Mouse (Mus musculus) intestine, embryonic 14.5 days (tissue): ENCODE data around the gene Kat14. TPM values are rescaled to one million over a fixed set of nuclear protein-coding genes. Genes with fewer than 3 reads are reported as not detected.
"Not testable (repeated sequence)": the region's sequence is repeated elsewhere in the genome, so short reads cannot be mapped to it uniquely, and the experiment has no call there.

Experiments used
- ATAC-seq: fragments of 200-750 bp; cut with Nextera tagmentation; replicated peaks from 2 replicates; pipeline ENCODE4 v1.8.0; 2017; ENCODE audit warnings: low read depth, moderate number of reproducible peaks, moderate TSS enrichment, moderate library complexity; ENCODE audit not compliant: low FRiP score, low TSS enrichment
- DNase-seq: peaks from one replicate; pipeline ENCODE4 v3.0.0-alpha.2; 2018; ENCODE audit warnings: low spot score
- H3K27ac ChIP-seq: fragments of 300-500 bp; sonication (generic); 2 replicates; pipeline ENCODE4 v1.5.1; 2014; ENCODE audit warnings: low read depth, mild to moderate bottlenecking, control low read depth
- H3K27me3 ChIP-seq: fragments of 300-500 bp; sonication (generic); replicated peaks from 2 replicates; pipeline ENCODE4 v1.6.1; 2014; ENCODE audit warnings: low read length, control low read depth; ENCODE audit not compliant: control insufficient read depth, insufficient read depth
- H3K36me3 ChIP-seq: fragments of 300-500 bp; sonication (generic); 2 replicates; pipeline ENCODE4 v1.6.1; 2014; ENCODE audit warnings: low read length, control low read depth; ENCODE audit not compliant: control insufficient read depth, insufficient read depth
- H3K4me1 ChIP-seq: fragments of 300-500 bp; sonication (generic); replicated peaks from 2 replicates; pipeline ENCODE4 v1.6.1; 2014; ENCODE audit warnings: low read length, control low read depth, mixed read lengths; ENCODE audit not compliant: control insufficient read depth, insufficient read depth
- H3K4me2 ChIP-seq: fragments of 300-500 bp; sonication (generic); 2 replicates; pipeline ENCODE4 v1.6.1; 2014; ENCODE audit warnings: low read length
- H3K4me3 ChIP-seq: fragments of 300-500 bp; sonication (generic); 2 replicates; pipeline ENCODE4 v1.5.1; 2014; ENCODE audit warnings: low read depth, low read length, control low read depth, mixed read lengths
- H3K9ac ChIP-seq: fragments of 300-500 bp; sonication (generic); 2 replicates; pipeline ENCODE4 v1.6.1; 2014; ENCODE audit warnings: mild to moderate bottlenecking, low read length
- H3K9me3 ChIP-seq: fragments of 300-500 bp; sonication (generic); 2 replicates; pipeline ENCODE4 v1.6.1; 2016; ENCODE audit warnings: low read length, control low read depth; ENCODE audit not compliant: control insufficient read depth
- WGBS: fragments of 180-500 bp; shearing (Covaris S2); extraction: QIAGEN DNeasy Blood & Tissue Kit; methylation state at CpG from one replicate; pipeline ENCODE4 v1.1.7; 2014; 5-methylcytosine and 5-hydroxymethylcytosine counted together
- polyA plus RNA-seq: library from polyadenylated mRNA; unstranded; fragments of >200 nt; fragmentation: Nextera tagmentation; extraction: Ambion mirVana; gene quantifications from 2 replicates; pipeline ENCODE4 v1.2.1, GENCODE M21; 2014

Gene Kat14
- polyA plus RNA-seq, 1 experiment from 2014 or later: 43.9 TPM

DNA sequence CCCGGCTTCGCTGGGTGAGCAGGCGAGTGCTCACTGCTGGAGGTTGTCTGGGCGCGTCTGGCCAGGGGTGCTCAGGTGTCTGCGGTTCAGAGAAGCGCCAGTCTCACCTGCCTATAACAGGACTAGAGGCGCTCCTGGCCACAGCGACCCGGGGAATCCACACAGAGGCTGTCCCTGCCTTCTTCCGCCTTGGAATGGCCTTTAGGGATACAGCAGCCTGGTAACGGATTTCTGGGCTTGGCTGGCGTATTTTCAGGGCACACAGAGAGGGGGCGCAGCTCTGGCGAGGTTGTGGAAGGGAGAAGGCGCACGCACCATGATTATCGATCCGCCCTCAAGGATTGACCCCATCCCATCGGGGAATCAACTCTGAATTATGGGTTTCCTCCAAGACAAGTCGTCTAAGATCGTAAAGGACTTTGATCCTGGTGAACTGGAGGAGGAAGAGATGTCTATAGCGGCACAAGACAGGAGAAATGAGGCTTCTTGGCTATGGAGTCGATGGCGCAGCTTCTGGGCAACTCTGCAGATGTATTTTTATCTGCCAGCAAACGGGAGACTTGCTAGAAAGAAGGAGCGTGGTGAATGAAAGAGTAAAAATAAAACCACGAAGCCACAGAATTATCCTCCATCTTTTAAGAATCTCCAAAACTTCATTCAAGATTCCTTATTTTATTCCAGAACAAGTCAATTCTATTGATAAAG is 35.5 kb upstream of the Kat14 start:
- WGBS: 8% methylated on average over 28 of the region's 28 CpGs
- H3K4me3 ChIP-seq: peak overlapping the region; percentile 22
- no peak overlapping the region for H3K27ac ChIP-seq
- H3K9me3 ChIP-seq: no peaks in the 10 kb centered on the region
- peak overlapping the region; percentile 99 for H3K4me2 ChIP-seq
- peaks cover 19% of the 10 kb centered on the region; the same call in 1 of the 2 replicates for H3K4me1 ChIP-seq
- H3K36me3 ChIP-seq: no peaks in the 10 kb centered on the region
- no peak overlapping the region for H3K9ac ChIP-seq
- ATAC-seq: no peak
- peak; percentile 63 for DNase-seq
- peaks cover 74% of the 10 kb centered on the region for H3K27me3 ChIP-seq

DNA sequence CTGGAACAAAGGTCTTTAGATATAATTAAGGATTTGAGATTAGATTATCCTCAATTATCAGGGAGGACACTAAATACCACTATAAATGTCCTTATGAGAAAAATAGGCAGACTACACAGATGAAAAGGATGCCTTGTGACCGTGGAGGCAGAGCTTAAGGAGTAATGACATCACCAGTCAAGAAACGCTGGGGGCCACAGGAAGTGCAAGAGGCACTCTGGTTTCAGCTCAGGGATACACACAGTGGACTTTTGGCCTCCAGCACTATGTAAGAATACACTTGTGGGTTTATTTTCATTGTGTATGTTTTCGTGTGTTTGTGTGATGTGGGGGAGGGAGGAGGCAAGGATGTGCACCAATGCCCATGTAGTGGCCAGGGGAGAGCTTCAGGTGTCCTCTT is 31.6 kb upstream of the Kat14 start:
- ATAC-seq: no peak
- H3K4me3 ChIP-seq: no peak overlapping the region
- H3K9ac ChIP-seq: no peak overlapping the region
- H3K27me3 ChIP-seq: peaks cover 35% of the 10 kb centered on the region
- H3K27ac ChIP-seq: no peak overlapping the region
- peaks cover 10% of the 10 kb centered on the region; the same call in 1 of the 2 replicates for H3K4me1 ChIP-seq
- H3K4me2 ChIP-seq: no peak overlapping the region
- WGBS: 44% methylated on average over 3 of the region's 3 CpGs
- no peaks in the 10 kb centered on the region for H3K36me3 ChIP-seq
- no peak for DNase-seq
- H3K9me3 ChIP-seq: no peaks in the 10 kb centered on the region

DNA sequence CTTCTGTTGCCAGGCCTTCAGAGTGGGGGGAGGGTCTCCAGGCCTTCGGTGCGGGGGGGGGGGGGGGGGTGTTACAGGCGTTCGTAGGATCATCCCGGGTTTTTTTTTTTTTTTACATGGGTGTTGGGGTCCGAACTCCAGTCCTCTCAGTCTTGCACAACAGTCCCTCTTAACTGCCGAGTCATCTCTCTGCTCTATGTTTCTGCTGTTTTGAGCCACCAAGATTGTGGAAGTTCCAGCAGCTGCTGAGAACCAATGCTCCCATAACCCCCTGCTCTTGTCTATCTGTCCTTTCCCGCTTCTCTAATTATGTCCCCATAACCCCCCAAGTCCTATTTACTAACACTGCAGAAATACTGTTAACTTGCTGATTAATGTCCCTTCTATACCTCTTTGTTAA is 31.1 kb upstream of the Kat14 start:
- Histone ChIP-seq H3K36me3 (no peaks in the 10 kb centered on the region), H3K9me3 (no peaks in the 10 kb centered on the region), H3K4me3 (no peak overlapping the region), H3K27ac (no peak overlapping the region), H3K9ac (no peak overlapping the region), H3K4me1 (peaks cover 6% of the 10 kb centered on the region; the same call in 1 of the 2 replicates), H3K4me2 (no peak overlapping the region), H3K27me3 (peaks cover 30% of the 10 kb centered on the region)
- DNase-seq: no peak
- ATAC-seq: no peak
- 63% methylated on average over 8 of the region's 8 CpGs for WGBS

DNA sequence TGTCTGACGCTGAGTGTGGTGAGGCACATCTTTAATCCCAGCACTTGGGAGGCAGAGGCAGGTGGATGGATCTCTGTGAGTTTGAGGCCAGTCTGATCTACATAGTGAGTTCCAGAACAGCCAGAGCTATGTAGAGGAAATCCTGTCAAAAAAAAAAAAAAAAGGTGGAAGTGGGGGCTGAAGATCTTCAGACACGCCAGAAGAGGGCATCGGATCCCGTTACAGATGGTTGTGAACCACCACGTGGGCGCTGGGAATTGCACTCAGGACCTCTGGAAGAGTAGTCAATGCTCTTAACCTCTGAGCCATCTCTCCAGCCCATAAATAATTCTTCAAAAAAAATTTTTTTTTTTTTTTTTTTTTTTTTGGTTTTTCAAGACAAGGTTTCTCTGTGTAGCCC is 30.6 kb upstream of the Kat14 start:
- H3K4me3 ChIP-seq, H3K4me2 ChIP-seq, H3K36me3 ChIP-seq, H3K27ac ChIP-seq, H3K9ac ChIP-seq, DNase-seq, H3K9me3 ChIP-seq, H3K4me1 ChIP-seq, ATAC-seq: not testable (repeated sequence)
- peaks cover 26% of the 10 kb centered on the region for H3K27me3 ChIP-seq
- WGBS: 74% methylated on average over 6 of the region's 6 CpGs

DNA sequence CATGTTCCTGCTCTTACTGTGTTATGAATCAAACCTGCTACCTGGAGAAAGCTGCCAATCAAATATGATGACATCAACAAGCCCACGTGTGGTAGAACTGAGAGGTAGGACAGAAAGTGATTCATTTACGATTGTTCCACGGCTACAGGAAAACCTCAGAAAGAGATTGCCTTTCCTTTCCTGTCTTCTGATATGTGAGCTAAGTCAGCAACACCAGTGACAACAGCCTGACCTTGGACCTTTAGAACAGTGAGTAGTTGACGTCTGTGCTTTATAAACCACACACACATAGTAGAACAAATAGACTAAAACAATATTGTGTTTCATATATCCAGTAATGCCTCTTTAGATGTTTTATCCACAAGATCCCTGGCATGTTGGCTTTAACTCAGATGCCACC is 25.6 kb upstream of the Kat14 start:
- no peak for DNase-seq
- no peak overlapping the region for H3K4me3 ChIP-seq

DNA sequence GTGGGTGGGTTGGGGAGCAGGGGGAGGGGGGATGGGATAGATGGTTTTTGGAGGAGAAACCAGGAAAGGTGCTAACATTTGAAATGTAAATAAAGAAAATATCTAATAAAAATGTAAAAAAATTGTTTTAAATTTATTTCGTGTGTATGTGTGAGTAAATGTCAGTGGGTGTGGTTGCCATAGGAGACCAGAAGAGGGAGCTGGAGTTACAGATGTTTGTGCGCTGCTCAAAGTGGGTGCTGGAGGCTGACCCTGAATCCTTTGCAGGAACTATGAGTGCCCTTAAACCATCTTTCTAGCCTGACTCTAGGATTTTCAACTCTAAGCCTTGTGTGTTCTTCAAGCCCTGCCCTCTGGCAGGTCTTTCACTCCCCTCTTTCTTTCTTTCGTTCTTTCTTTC is 20.3 kb upstream of the Kat14 start:
- Histone ChIP-seq H3K4me3 (no peak overlapping the region), H3K4me2 (no peak overlapping the region), H3K27me3 (no peaks in the 10 kb centered on the region), H3K4me1 (no peaks in the 10 kb centered on the region), H3K9me3 (no peaks in the 10 kb centered on the region), H3K9ac (no peak overlapping the region), H3K27ac (no peak overlapping the region), H3K36me3 (no peaks in the 10 kb centered on the region)
- no peak for DNase-seq
- ATAC-seq: no peak
- 75% methylated on average over 3 of the region's 3 CpGs for WGBS

More for the DNA sequence above, 25.6 kb upstream of the Kat14 start:
- Histone ChIP-seq H3K4me2 (no peak overlapping the region), H3K9ac (no peak overlapping the region), H3K36me3 (no peaks in the 10 kb centered on the region), H3K27me3 (no peaks in the 10 kb centered on the region), H3K9me3 (no peaks in the 10 kb centered on the region), H3K4me1 (no peaks in the 10 kb centered on the region), H3K27ac (no peak overlapping the region)
- ATAC-seq: no peak
- 70% methylated on average over 4 of the region's 4 CpGs for WGBS

DNA sequence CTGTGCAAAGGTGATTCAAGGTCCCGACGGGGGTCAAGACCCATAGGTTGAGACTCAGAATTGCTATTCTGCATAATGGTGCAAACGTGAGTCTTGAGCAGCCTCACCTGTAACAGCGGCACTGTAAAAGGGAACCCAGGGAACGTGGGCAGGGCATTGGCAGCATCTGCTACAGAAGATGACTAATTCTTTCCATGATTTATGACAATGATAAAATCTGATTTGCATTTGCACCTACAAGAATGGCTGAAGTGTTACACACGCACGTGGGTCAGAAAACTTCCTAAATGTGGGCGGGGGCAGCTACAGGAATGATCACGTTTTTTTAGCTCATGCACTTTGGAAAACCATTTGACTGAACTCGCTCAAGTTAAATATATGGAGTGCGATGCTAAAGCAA is 15.9 kb upstream of the Kat14 start:
- ATAC-seq (no peak), DNase-seq (no peak)
- Histone ChIP-seq H3K9me3 (no peaks in the 10 kb centered on the region), H3K27ac (no peak overlapping the region), H3K4me1 (no peaks in the 10 kb centered on the region), H3K27me3 (no peaks in the 10 kb centered on the region), H3K36me3 (no peaks in the 10 kb centered on the region), H3K4me2 (no peak overlapping the region), H3K4me3 (no peak overlapping the region), H3K9ac (no peak overlapping the region)
- 85% methylated on average over 11 of the region's 11 CpGs for WGBS

DNA sequence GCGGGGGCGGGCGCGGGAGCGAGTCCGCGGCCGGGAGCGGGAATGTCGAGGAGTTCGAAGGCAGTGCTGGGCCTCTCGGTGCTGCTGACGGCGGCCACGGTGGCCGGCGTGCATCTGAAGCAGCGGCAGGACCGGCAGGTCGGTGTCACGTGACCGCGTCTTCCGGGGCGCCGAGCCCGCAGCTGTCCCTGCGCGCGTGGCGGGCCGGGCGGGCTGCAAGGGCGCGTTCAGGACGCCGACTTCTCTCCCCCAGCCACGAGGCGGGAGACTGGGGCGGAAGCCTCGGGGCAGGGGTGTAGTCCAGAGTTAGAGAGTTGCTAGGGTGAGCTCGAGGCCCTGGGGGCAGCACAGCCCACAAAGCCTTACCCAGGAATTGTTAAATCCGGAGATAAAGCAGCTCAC is 238 bp downstream of the Kat14 start:
- H3K27ac ChIP-seq: peak overlapping the region; percentile 95
- H3K9ac ChIP-seq: peak overlapping the region; percentile 88
- peak overlapping the region; percentile 76 for H3K4me2 ChIP-seq
- 3% methylated on average over 40 of the region's 43 CpGs for WGBS
- H3K27me3 ChIP-seq: no peaks in the 10 kb centered on the region
- peaks cover 12% of the 10 kb centered on the region for H3K36me3 ChIP-seq
- DNase-seq (no peak), ATAC-seq (peak; percentile 89)
- peaks cover 3% of the 10 kb centered on the region; the same call in 1 of the 2 replicates for H3K4me1 ChIP-seq
- H3K9me3 ChIP-seq: no peaks in the 10 kb centered on the region
- H3K4me3 ChIP-seq: peak overlapping the region; percentile 92

DNA sequence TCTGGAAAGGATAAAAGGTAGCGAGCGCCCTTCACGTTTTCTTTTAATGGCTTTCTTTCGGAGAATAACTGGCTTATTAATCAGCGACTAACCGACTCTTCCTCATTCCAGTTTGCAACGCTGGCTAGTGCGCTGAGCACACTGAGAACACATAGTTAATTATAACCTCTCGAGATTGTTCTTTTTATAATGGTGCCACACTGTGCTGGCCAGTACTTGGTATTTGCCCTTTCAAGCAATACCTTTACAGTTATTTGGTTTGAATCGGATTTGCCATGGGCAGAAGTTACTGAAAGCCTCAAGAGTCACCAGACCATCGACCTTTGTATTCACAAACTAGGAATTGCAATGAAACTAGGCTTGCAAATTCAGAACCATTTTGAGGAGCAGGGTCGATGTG is 728 bp downstream of the Kat14 start:
- no peak for DNase-seq
- Histone ChIP-seq H3K4me3 (peak overlapping the region; percentile 92), H3K27ac (peak overlapping the region; percentile 95), H3K9ac (peak overlapping the region; percentile 88), H3K9me3 (no peaks in the 10 kb centered on the region), H3K4me1 (peaks cover 3% of the 10 kb centered on the region; the same call in 1 of the 2 replicates), H3K27me3 (no peaks in the 10 kb centered on the region), H3K4me2 (peak overlapping the region; percentile 76), H3K36me3 (peaks cover 16% of the 10 kb centered on the region)
- WGBS: 1% methylated on average over 12 of the region's 12 CpGs
- ATAC-seq: no peak
